Mouse (Mus musculus) c-Kit-positive CD71-positive TER-119-negative erythroid progenitor cells, embryonic 14.5 days (primary cell): ENCODE measurements at regions not wholly inside any gene's neighbourhood (a gene's known extent, or its start where the extent isn't known, plus 50 kb on each side); places are given as distances from the start of the nearest gene placed in this dataset.

Experiments
- DNase-seq: peaks from one replicate; pipeline ENCODE4 v3.0.0-alpha.2; 2013; ENCODE audit warnings: low read depth

GRCm38 (mm10) chr3:134105567-134105966 is 130.7 kb upstream of the Cxxc4 start:
- DNase-seq = no peak

- DNase-seq = no peak
These were observed 121.8 kb upstream of the Cxxc4 start for GRCm38 (mm10) chr3:134114501-134114900.

- DNase-seq = no peak
These were observed 121.3 kb upstream of the Cxxc4 start for GRCm38 (mm10) chr3:134115007-134115406.

GRCm38 (mm10) chr3:134118898-134119297 is 117.4 kb upstream of the Cxxc4 start:
- no peak for DNase-seq

- no peak for DNase-seq
These were observed 111.3 kb upstream of the Cxxc4 start for GRCm38 (mm10) chr3:134124982-134125381.

GRCm38 (mm10) chr3:134130412-134130811 is 105.9 kb upstream of the Cxxc4 start:
- DNase-seq = no peak

- no peak for DNase-seq
These were observed 91.0 kb upstream of the Cxxc4 start for GRCm38 (mm10) chr3:134145251-134145650.

- no peak for DNase-seq
These were observed 90.3 kb upstream of the Cxxc4 start for GRCm38 (mm10) chr3:134145935-134146334.

GRCm38 (mm10) chr3:134146373-134147224 is 89.7 kb upstream of the Cxxc4 start:
- DNase-seq = no peak

GRCm38 (mm10) chr3:134162288-134162687 is 74.0 kb upstream of the Cxxc4 start:
- DNase-seq = no peak

- no peak for DNase-seq
These were observed 66.4 kb upstream of the Cxxc4 start for GRCm38 (mm10) chr3:134169922-134170321.

GRCm38 (mm10) chr3:134172357-134172756 is 63.9 kb upstream of the Cxxc4 start:
- no peak for DNase-seq

GRCm38 (mm10) chr3:134178491-134179054 is 57.7 kb upstream of the Cxxc4 start:
- no peak for DNase-seq

GRCm38 (mm10) chr3:134184042-134184441 is 52.2 kb upstream of the Cxxc4 start:
- DNase-seq = no peak
